Mouse (Mus musculus): Measurements from ENCODE around the gene Spata16.

Gene Spata16

GRCm38 (mm10) chr3:26970529-26970928 lies 333.1 kb downstream of the Spata16 start:
- peak; percentile 82 for DNase-seq (ENCODE audit: low read depth, low spot score)

GRCm38 (mm10) chr3:26971276-26971675 lies 333.9 kb downstream of the Spata16 start:
- DNase-seq (ENCODE audit: low read depth, low spot score), result no peak

- DNase-seq (ENCODE audit: low read depth, low spot score), result no peak
Observed at GRCm38 (mm10) chr3:26972105-26972504, 334.7 kb downstream of the Spata16 start.

GRCm38 (mm10) chr3:26979603-26980002 lies 342.2 kb downstream of the Spata16 start:
- no peak for DNase-seq (ENCODE audit: low read depth, low spot score)

DNA sequence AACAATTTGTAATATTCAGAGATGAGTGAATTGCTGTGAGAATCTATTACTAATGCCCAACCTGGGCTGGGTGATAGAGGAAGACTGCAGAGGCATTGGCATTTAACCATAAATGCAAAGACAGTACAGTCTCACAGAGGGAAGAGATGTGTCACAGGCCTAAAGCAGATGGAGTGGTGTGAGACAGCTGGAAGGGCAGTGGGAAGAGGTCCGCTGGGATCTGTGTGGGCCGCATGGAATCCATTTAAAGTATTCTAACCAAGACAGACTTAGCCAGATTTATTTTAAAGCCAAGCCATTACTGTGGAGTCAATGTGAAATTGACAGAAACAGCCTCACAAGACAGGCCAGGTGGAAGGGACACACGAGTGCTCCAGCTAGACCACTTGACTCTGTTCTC lies 343.0 kb downstream of the Spata16 start:
- no peak for DNase-seq (ENCODE audit: low read depth, low spot score)

- no peak for DNase-seq (ENCODE audit: low read depth, low spot score)
Observed at GRCm38 (mm10) chr3:26981979-26982623, 344.7 kb downstream of the Spata16 start.

DNA sequence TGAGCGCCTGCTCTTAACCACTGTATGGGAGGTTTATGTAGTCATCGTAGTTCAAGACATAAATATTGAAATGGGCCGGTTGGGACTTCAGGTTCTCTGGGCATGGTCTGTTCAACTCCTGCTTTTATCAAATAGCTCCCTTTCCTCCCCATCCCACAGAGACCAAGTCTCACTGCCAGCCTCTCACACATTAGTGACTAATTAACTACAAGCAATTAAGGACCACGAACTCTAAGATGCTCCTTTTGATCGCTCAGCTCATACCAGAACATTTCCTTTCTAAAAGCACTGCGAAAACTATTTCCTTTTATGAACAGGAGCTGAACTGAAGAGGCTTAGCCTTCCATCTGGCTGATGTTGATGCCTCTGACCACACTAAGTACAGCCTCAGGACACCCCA lies 346.3 kb downstream of the Spata16 start:
- no peak for DNase-seq (ENCODE audit: low read depth, low spot score)

DNA sequence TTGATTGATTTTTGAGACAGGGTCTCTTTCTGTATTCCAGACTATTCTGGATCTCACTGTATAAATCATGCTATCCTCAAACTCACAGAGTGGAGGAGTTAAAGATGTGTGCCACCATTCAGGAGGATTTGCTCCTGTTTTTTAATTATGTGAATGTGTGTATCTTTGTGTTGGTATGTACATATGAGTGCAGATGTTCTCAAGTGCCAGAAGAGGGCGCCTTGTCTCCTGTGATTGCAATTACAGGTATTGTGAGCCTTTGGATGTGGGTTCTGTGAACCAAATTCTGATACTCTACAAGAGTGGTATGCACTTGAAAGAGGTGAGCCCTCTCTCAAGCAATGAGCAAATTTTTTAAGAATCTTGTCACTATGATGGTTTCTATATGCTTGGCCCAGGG lies 369.4 kb downstream of the Spata16 start:
- peak; percentile 46 for DNase-seq (ENCODE audit: low read depth, low spot score)

GRCm38 (mm10) chr3:27027957-27028356 lies 390.5 kb downstream of the Spata16 start:
- no peak for DNase-seq (ENCODE audit: low read depth, low spot score)

- no peak for DNase-seq (ENCODE audit: low read depth, low spot score)
Observed at GRCm38 (mm10) chr3:27028526-27028925, 391.1 kb downstream of the Spata16 start.

DNA sequence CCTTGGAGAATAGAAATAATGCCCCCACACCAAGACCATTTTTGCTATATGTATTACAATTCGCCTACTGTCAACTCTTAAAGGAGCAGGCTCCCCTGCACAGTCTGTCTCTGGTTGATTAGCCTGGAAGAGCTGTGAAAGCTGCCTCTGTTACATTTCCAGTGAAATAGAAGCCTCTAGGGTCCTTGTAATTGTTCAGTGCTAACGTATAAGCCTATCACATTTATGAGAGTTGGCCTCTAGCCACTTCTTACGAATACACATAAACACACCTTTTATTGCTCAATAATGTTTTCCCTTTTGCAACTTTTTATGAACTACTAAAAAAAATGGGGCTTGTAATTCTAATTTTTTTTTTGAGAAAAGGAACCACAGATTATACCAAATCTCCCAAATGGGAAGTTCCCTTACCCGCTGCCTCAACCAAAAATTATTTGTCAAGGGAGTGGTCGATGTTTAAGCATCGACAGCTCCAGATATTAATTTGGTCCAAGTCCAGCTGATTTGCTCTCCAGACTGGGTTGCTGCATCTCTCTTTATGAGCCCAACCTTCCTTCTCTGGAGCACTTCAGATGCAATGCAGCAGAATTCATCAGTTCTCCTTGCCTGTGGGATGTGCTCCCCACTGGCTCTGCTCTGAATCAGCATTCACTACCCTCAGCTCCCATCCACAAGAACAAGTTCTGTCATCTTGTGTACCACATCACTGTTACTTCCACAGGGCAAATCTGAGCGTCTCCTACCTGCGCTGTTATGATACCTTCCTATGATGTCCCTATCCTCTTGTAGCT lies 392.8 kb downstream of the Spata16 start:
- no peak for DNase-seq (ENCODE audit: low read depth, low spot score)

All from ES-CJ7 (cell line).